Mouse (Mus musculus): ENCODE measurements at regions not wholly inside any gene's neighbourhood (a gene's known extent, or its start where the extent isn't known, plus 50 kb on each side); places are given as distances from the start of the nearest gene placed in this dataset.
A peak's percentile ranks its signal among the peaks of the same experiment; 100 is the strongest.

GRCm38 (mm10) chr2:95142151-95142550 lies 704.2 kb upstream of the Api5 start:
- Histone ChIP-seq H3K27ac (ENCODE audit: insufficient read depth, low read length) (no peak overlapping the region), H3K4me3 (ENCODE audit: insufficient read depth, low read length) (no peak overlapping the region), H3K4me1 (ENCODE audit: control insufficient read depth, insufficient read depth, low read length) (no peaks in the 10 kb centered on the region)
- TF ChIP-seq CTCF (IDR thresholded peaks at IDR 0.05; ENCODE audit: borderline replicate concordance, insufficient read depth, low read length), result no peak
- TF ChIP-seq POLR2A (IDR thresholded peaks at IDR 0.05; ENCODE audit: low read depth, low read length), result no peak

- Histone ChIP-seq H3K4me1 (ENCODE audit: control insufficient read depth, insufficient read depth, low read length) (no peaks in the 10 kb centered on the region), H3K4me3 (ENCODE audit: insufficient read depth, low read length) (no peak overlapping the region), H3K27ac (ENCODE audit: insufficient read depth, low read length) (no peak overlapping the region)
- no peak for TF ChIP-seq POLR2A (IDR thresholded peaks at IDR 0.05; ENCODE audit: low read depth, low read length)
- no peak for TF ChIP-seq CTCF (IDR thresholded peaks at IDR 0.05; ENCODE audit: borderline replicate concordance, insufficient read depth, low read length)
These were observed 702.2 kb upstream of the Api5 start for GRCm38 (mm10) chr2:95140116-95140515.

- no peak for TF ChIP-seq POLR2A (IDR thresholded peaks at IDR 0.05; ENCODE audit: low read depth, low read length)
- no peak for TF ChIP-seq CTCF (IDR thresholded peaks at IDR 0.05; ENCODE audit: borderline replicate concordance, insufficient read depth, low read length)
- Histone ChIP-seq H3K4me1 (ENCODE audit: control insufficient read depth, insufficient read depth, low read length) (no peaks in the 10 kb centered on the region), H3K4me3 (ENCODE audit: insufficient read depth, low read length) (no peak overlapping the region), H3K27ac (ENCODE audit: insufficient read depth, low read length) (no peak overlapping the region)
These were observed 698.7 kb upstream of the Api5 start for GRCm38 (mm10) chr2:95136636-95137035.

- TF ChIP-seq CTCF (IDR thresholded peaks at IDR 0.05; ENCODE audit: borderline replicate concordance, insufficient read depth, low read length) (no peak), POLR2A (IDR thresholded peaks at IDR 0.05; ENCODE audit: low read depth, low read length) (no peak)
- Histone ChIP-seq H3K27ac (ENCODE audit: insufficient read depth, low read length) (no peak overlapping the region), H3K4me1 (ENCODE audit: control insufficient read depth, insufficient read depth, low read length) (no peaks in the 10 kb centered on the region), H3K4me3 (ENCODE audit: insufficient read depth, low read length) (no peak overlapping the region)
These were observed 693.2 kb upstream of the Api5 start for GRCm38 (mm10) chr2:95131181-95131580.

- no peak overlapping the region for H3K4me3 ChIP-seq (ENCODE audit: insufficient read depth, low read length)
- TF ChIP-seq POLR2A (IDR thresholded peaks at IDR 0.05; ENCODE audit: low read depth, low read length) (no peak), CTCF (IDR thresholded peaks at IDR 0.05; ENCODE audit: borderline replicate concordance, insufficient read depth, low read length) (no peak)
- H3K27ac ChIP-seq (ENCODE audit: insufficient read depth, low read length), result no peak overlapping the region
- H3K4me1 ChIP-seq (ENCODE audit: control insufficient read depth, insufficient read depth, low read length), result no peaks in the 10 kb centered on the region
These were observed 690.8 kb upstream of the Api5 start for GRCm38 (mm10) chr2:95128721-95129120.

- Histone ChIP-seq H3K4me3 (ENCODE audit: insufficient read depth, low read length) (no peak overlapping the region), H3K4me1 (ENCODE audit: control insufficient read depth, insufficient read depth, low read length) (peaks cover 3% of the 10 kb centered on the region), H3K27ac (ENCODE audit: insufficient read depth, low read length) (peak overlapping the region; percentile 84)
- TF ChIP-seq POLR2A (IDR thresholded peaks at IDR 0.05; ENCODE audit: low read depth, low read length) (no peak), CTCF (IDR thresholded peaks at IDR 0.05; ENCODE audit: borderline replicate concordance, insufficient read depth, low read length) (no peak)
These were observed 681.6 kb upstream of the Api5 start for GRCm38 (mm10) chr2:95119544-95119943.

GRCm38 (mm10) chr2:95097055-95097454 lies 659.1 kb upstream of the Api5 start:
- H3K27ac ChIP-seq (ENCODE audit: insufficient read depth, low read length), result no peak overlapping the region
- no peak for TF ChIP-seq CTCF (IDR thresholded peaks at IDR 0.05; ENCODE audit: borderline replicate concordance, insufficient read depth, low read length)
- TF ChIP-seq POLR2A (IDR thresholded peaks at IDR 0.05; ENCODE audit: low read depth, low read length), result no peak
- no peaks in the 10 kb centered on the region for H3K4me1 ChIP-seq (ENCODE audit: control insufficient read depth, insufficient read depth, low read length)
- H3K4me3 ChIP-seq (ENCODE audit: insufficient read depth, low read length), result no peak overlapping the region

- H3K4me1 ChIP-seq (ENCODE audit: control insufficient read depth, insufficient read depth, low read length), result no peaks in the 10 kb centered on the region
- TF ChIP-seq CTCF (IDR thresholded peaks at IDR 0.05; ENCODE audit: borderline replicate concordance, insufficient read depth, low read length) (no peak), POLR2A (IDR thresholded peaks at IDR 0.05; ENCODE audit: low read depth, low read length) (no peak)
- H3K27ac ChIP-seq (ENCODE audit: insufficient read depth, low read length), result no peak overlapping the region
- H3K4me3 ChIP-seq (ENCODE audit: insufficient read depth, low read length), result no peak overlapping the region
These were observed 616.7 kb upstream of the Api5 start for GRCm38 (mm10) chr2:95054636-95055035.

- H3K4me3 ChIP-seq (ENCODE audit: insufficient read depth, low read length), result no peak overlapping the region
- H3K27ac ChIP-seq (ENCODE audit: insufficient read depth, low read length), result no peak overlapping the region
- H3K4me1 ChIP-seq (ENCODE audit: control insufficient read depth, insufficient read depth, low read length), result no peaks in the 10 kb centered on the region
- TF ChIP-seq CTCF (IDR thresholded peaks at IDR 0.05; ENCODE audit: borderline replicate concordance, insufficient read depth, low read length), result no peak
- TF ChIP-seq POLR2A (IDR thresholded peaks at IDR 0.05; ENCODE audit: low read depth, low read length), result no peak
These were observed 615.9 kb upstream of the Api5 start for GRCm38 (mm10) chr2:95053866-95054265.
